9 mouse cellular contexts compared by ENCODE assay signal in the genomic region with DNA sequence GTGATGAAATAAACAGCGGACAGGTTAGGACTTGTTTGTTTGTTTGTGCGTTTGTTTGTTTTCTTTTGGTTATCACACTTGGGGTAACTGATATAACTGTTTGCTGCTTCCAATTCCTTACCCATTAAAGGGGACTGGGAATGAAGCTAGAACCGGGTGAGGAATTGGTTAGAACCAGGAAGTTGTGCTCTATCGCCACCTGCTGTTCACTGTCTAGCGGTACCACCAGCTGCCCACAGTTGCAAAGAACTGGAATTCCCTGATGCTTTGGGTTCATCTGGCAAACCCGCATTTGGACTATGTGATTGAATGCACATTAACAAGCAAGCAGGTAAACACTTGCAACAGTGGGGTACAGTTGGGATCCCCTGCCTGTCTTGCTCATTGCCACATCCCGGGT. TPM values are rescaled to one million over a fixed set of nuclear protein-coding genes. Genes with fewer than 3 reads are reported as not detected.
DNase-seq lines count a peak whose midpoint lies in the region; ATAC-seq and TF ChIP-seq lines count a peak whose summit lies in the region.
"Had no signal": no experiment of that assay in that cellular context is flagged by ENCODE, and none has a peak within 500 bp of the region (broad histone marks: within the 10 kb centered on the region; RNA-seq: fewer than 3 reads in every experiment).

No protein-coding gene starts in this region.

- no peak overlapping the region for H3K4me3 ChIP-seq in hindbrain, postnatal 0 days (ENCODE audit: low read length)
- no peak overlapping the region for H3K4me3 ChIP-seq in neural tube, embryonic 13.5 days

- intact Hi-C loops in left cerebral cortex, postnatal 36 days (cut with DNase I): loop anchor here (2.0 kb wide), 1 partner anchor 72 kb away; no protein-coding TSS in a partner anchor

- peak; percentile 90 for TF ChIP-seq CTCF in hindbrain, postnatal 0 days (IDR thresholded peaks at IDR 0.05; ENCODE audit: low read depth)

- no peaks in the 10 kb centered on the region for H3K27me3 ChIP-seq in hindbrain, postnatal 0 days (ENCODE audit: insufficient read depth, low read length)
- no peaks in the 10 kb centered on the region for H3K27me3 ChIP-seq in neural tube, embryonic 13.5 days

- H3K36me3 ChIP-seq in hindbrain, postnatal 0 days (ENCODE audit: insufficient read depth, low read length): no peaks in the 10 kb centered on the region
- no peaks in the 10 kb centered on the region for H3K36me3 ChIP-seq in neural tube, embryonic 13.5 days

- no peaks in the 10 kb centered on the region for H3K9me3 ChIP-seq in hindbrain, postnatal 0 days (ENCODE audit: low read length)
- no peaks in the 10 kb centered on the region for H3K9me3 ChIP-seq in neural tube, embryonic 13.5 days

- H3K4me2 ChIP-seq in hindbrain, postnatal 0 days (ENCODE audit: low read depth, low read length): no peak overlapping the region
- 0 out of 2 replicates have a peak overlapping the region, but pooled peaks have one; percentile 7 for H3K4me2 ChIP-seq in neural tube, embryonic 13.5 days

- peak; percentile 78; the same call in 1 of the 2 replicates for ATAC-seq in erythroid progenitor cell, adult 5-6 weeks (replicated peaks; ENCODE audit: low FRiP score, poor library complexity, severe bottlenecking)
- peak; percentile 70 for ATAC-seq in hindbrain, postnatal 0 days
- ATAC-seq in neural tube, embryonic 13.5 days (ENCODE audit: low read depth): no peak; the same call in 1 of the 2 replicates

- no peaks in the 10 kb centered on the region for H3K4me1 ChIP-seq in hindbrain, postnatal 0 days (ENCODE audit: insufficient read depth, low read length)
- H3K4me1 ChIP-seq in neural tube, embryonic 13.5 days (replicated peaks): no peaks in the 10 kb centered on the region

- 21% methylated on average over 7 of the region's 7 CpGs for WGBS in hindbrain, postnatal 0 days
- whole genome bisulfite sequencing in neural tube, embryonic 13.5 days: 21% methylated on average over 7 of the region's 7 CpGs

- no peak overlapping the region for H3K9ac ChIP-seq in hindbrain, postnatal 0 days (replicated peaks; ENCODE audit: low read length)
- peak overlapping the region; percentile 22; the same call in 1 of the 2 replicates for H3K9ac ChIP-seq in neural tube, embryonic 13.5 days

- no peak overlapping the region for H3K27ac ChIP-seq in hindbrain, postnatal 0 days
- no peak overlapping the region for H3K27ac ChIP-seq in neural tube, embryonic 13.5 days (replicated peaks)

- peak; percentile 68 for DNase-seq in urinary bladder, postnatal 25 days (ENCODE audit: low spot score)
- no peak for DNase-seq in urinary bladder, postnatal 10 days (ENCODE audit: low spot score)
- peak; percentile 65 to 74 for DNase-seq in adrenal gland, postnatal 36 days
- DNase-seq in hindbrain, postnatal 0 days (ENCODE audit: low spot score): peak; percentile 88
- peak; percentile 53 to 66 for DNase-seq in left cerebral cortex, postnatal 36 days (ENCODE audit: low spot score in 2 of 2)
- DNase-seq in yolk sac, embryonic 10.5 days (ENCODE audit: low spot score): no peak

RNA-seq across cellular contexts. Expression of a gene that starts 6.8 kb away (rescaled TPM):
- total RNA-seq in adrenal gland, postnatal 36 days (2021): not detected
- not detected in 2 replicates for total RNA-seq in erythroid progenitor cell, adult 5-6 weeks (2015; ENCODE audit: low replicate concordance)
- total RNA-seq in erythroid progenitor cell, adult 5-6 weeks (2017; ENCODE audit: low replicate concordance): not detected in 2 replicates
- not detected in 2 replicates for total RNA-seq in hindbrain, postnatal 0 days (2014; rRNA removed)
- not detected in 2 replicates for polyA plus RNA-seq in hindbrain, postnatal 0 days (2015; fragmentation: Nextera tagmentation; extraction: Ambion mirVana)
- total RNA-seq in left cerebral cortex, postnatal 36 days (2021): not detected
- not detected in 2 replicates for polyA plus RNA-seq in neural tube, embryonic 13.5 days (2015; fragmentation: Nextera tagmentation; extraction: Ambion mirVana)
- total RNA-seq: left cerebral cortex, adult 8-10 months had no signal

RNA-seq across cellular contexts. Expression of a gene that starts 11.5 kb away (rescaled TPM):
- 10 to 100 TPM; 23.4 to 23.8 TPM for total RNA-seq in adrenal gland, postnatal 36 days (2021)
- 271 and 362 TPM in 2 replicates for total RNA-seq in erythroid progenitor cell, adult 5-6 weeks (2015; ENCODE audit: low replicate concordance)
- total RNA-seq in erythroid progenitor cell, adult 5-6 weeks (2017; ENCODE audit: low replicate concordance): 322 and 446 TPM in 2 replicates
- total RNA-seq in hindbrain, postnatal 0 days (2014; rRNA removed): 50.3 and 64.0 TPM in 2 replicates
- 37.1 and 39.8 TPM in 2 replicates for polyA plus RNA-seq in hindbrain, postnatal 0 days (2015; fragmentation: Nextera tagmentation; extraction: Ambion mirVana)
- total RNA-seq in left cerebral cortex, postnatal 36 days (2021): 10 to 100 TPM; 27.0 to 28.9 TPM
- polyA plus RNA-seq in neural tube, embryonic 13.5 days (2015; fragmentation: Nextera tagmentation; extraction: Ambion mirVana): 37.5 and 38.9 TPM in 2 replicates

RNA-seq across cellular contexts. Expression of a gene that starts 28.8 kb away (rescaled TPM):
- 100 to 1,000 TPM; 746 to 780 TPM for total RNA-seq in adrenal gland, postnatal 36 days (2021)
- 703 and 915 TPM in 2 replicates for total RNA-seq in erythroid progenitor cell, adult 5-6 weeks (2015; ENCODE audit: low replicate concordance)
- total RNA-seq in erythroid progenitor cell, adult 5-6 weeks (2017; ENCODE audit: low replicate concordance): 860 and 1,041 TPM in 2 replicates
- total RNA-seq in hindbrain, postnatal 0 days (2014; rRNA removed): 1,033 and 1,545 TPM in 2 replicates
- polyA plus RNA-seq in hindbrain, postnatal 0 days (2015; fragmentation: Nextera tagmentation; extraction: Ambion mirVana): 868 and 912 TPM in 2 replicates
- 100 to 1,000 TPM; 361 to 417 TPM for total RNA-seq in left cerebral cortex, postnatal 36 days (2021)
- 806 and 866 TPM in 2 replicates for polyA plus RNA-seq in neural tube, embryonic 13.5 days (2015; fragmentation: Nextera tagmentation; extraction: Ambion mirVana)

RNA-seq across cellular contexts. Expression of a gene that starts 29.0 kb away (rescaled TPM):
- total RNA-seq in adrenal gland, postnatal 36 days (2021): 1 to 10 TPM; 3.4 to 6.8 TPM
- total RNA-seq in erythroid progenitor cell, adult 5-6 weeks (2015; ENCODE audit: low replicate concordance): 4.2 and 6.1 TPM in 2 replicates
- 2.5 and 3.7 TPM in 2 replicates for total RNA-seq in erythroid progenitor cell, adult 5-6 weeks (2017; ENCODE audit: low replicate concordance)
- 17.3 and 21.5 TPM in 2 replicates for total RNA-seq in hindbrain, postnatal 0 days (2014; rRNA removed)
- polyA plus RNA-seq in hindbrain, postnatal 0 days (2015; fragmentation: Nextera tagmentation; extraction: Ambion mirVana): 12.2 and 13.0 TPM in 2 replicates
- 10 to 100 TPM; 30.9 to 32.8 TPM for total RNA-seq in left cerebral cortex, postnatal 36 days (2021)
- polyA plus RNA-seq in neural tube, embryonic 13.5 days (2015; fragmentation: Nextera tagmentation; extraction: Ambion mirVana): 11.4 and 11.9 TPM in 2 replicates

RNA-seq across cellular contexts. Expression of a gene that starts 50.8 kb away (rescaled TPM):
- under 1 TPM in 1 of 2 experiments, not detected in 1; 0.10 TPM for total RNA-seq in adrenal gland, postnatal 36 days (2021)
- total RNA-seq in erythroid progenitor cell, adult 5-6 weeks (2015; ENCODE audit: low replicate concordance): not detected in 2 replicates
- not detected in 2 replicates for total RNA-seq in erythroid progenitor cell, adult 5-6 weeks (2017; ENCODE audit: low replicate concordance)
- 13.4 and 16.7 TPM in 2 replicates for total RNA-seq in hindbrain, postnatal 0 days (2014; rRNA removed)
- polyA plus RNA-seq in hindbrain, postnatal 0 days (2015; fragmentation: Nextera tagmentation; extraction: Ambion mirVana): 6.8 and 11.1 TPM in 2 replicates
- total RNA-seq in left cerebral cortex, postnatal 36 days (2021): 100 to 1,000 TPM; 355 to 475 TPM
- polyA plus RNA-seq in neural tube, embryonic 13.5 days (2015; fragmentation: Nextera tagmentation; extraction: Ambion mirVana): 0.10 and 0.11 TPM in 2 replicates

Comparison
In these comparisons a context has a peak if more than half of its experiments do, and no peak if none do; other contexts are left out.
1. DNase-seq: peak in urinary bladder, postnatal 25 days (single experiment), adrenal gland, postnatal 36 days (2 of 2), hindbrain, postnatal 0 days (single experiment) and left cerebral cortex, postnatal 36 days (2 of 2); none in urinary bladder, postnatal 10 days (single experiment) and yolk sac, embryonic 10.5 days (single experiment).